Mouse (Mus musculus): ENCODE results near the gene Polrmt. TPM values are rescaled to one million over a fixed set of nuclear protein-coding genes. Genes with fewer than 3 reads are reported as not detected.
A peak's percentile ranks its signal among the peaks of the same experiment; 100 is the strongest.

Polrmt gene
- polyA plus RNA-seq, 1 experiment = 50.0 TPM

- no peaks in the 10 kb centered on the region for H3K4me1 ChIP-seq (ENCODE audit: control insufficient read depth, insufficient read depth, insufficient read length, low read length)
- no peak for TF ChIP-seq POLR2A (IDR thresholded peaks at IDR 0.05; ENCODE audit: low read depth, low read length)
- TF ChIP-seq CTCF (IDR thresholded peaks at IDR 0.05; ENCODE audit: extremely low read depth, insufficient read length, insufficient replicate concordance, low read depth, low read length) = no peak
- H3K27me3 ChIP-seq (ENCODE audit: control insufficient read depth, insufficient read depth, low read length) = no peaks in the 10 kb centered on the region
- 59% methylated on average over 13 of the region's 13 CpGs for WGBS
- H3K27ac ChIP-seq (ENCODE audit: insufficient read depth, low read depth, low read length) = no peak overlapping the region
- H3K4me3 ChIP-seq (ENCODE audit: low read depth, low read length) = no peak overlapping the region
- H3K36me3 ChIP-seq (ENCODE audit: control insufficient read depth, insufficient read depth, low read length) = peaks cover 3% of the 10 kb centered on the region; the same call in 1 of the 2 replicates
Measured at GRCm38 (mm10) chr10:79729357-79729965, 16.9 kb downstream of the Polrmt start.

DNA sequence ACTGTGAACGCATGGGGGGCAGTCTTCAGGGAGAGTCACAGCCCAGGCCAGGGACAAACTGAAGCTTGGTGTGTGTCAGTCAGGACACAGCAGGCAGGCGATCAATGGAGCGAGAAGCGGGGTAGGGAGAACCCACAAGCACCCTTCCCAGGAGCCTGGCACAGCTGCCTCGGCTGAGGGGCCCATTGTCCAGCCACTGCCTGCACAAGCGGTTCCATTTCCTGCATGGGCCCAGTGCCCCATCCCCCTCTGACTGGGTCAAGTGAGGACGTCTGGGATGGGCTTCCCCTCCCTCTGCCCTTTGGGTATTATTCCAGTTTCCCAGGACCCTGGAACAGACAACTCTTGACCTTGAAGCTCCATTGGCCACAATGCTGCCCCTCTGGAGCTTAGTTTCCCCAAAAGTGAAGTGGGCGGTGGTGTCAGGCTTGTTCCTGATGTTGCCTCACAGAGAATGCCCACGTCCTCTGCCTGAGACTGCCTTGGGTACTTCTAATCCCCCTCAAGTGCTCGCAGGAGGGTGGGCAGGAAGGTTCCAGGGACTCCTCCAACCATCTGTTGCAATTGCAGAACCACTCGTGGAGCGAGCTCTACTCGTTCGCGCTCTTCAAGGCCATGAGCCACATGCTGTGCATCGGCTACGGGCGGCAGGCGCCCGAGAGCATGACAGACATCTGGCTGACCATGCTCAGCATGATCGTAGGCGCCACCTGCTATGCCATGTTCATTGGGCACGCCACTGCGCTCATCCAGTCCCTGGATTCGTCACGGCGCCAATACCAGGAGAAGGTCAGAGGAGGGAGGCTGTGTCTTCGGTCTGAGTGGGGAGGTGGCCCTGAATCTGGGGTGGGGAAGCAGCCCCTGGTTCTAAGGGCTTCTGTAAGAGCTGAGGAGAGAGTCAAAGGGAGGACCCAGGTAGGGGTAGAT, 17.8 kb downstream of the Polrmt start:
- no peak for TF ChIP-seq CTCF (IDR thresholded peaks at IDR 0.05; ENCODE audit: extremely low read depth, insufficient read length, insufficient replicate concordance, low read depth, low read length)
- TF ChIP-seq POLR2A (IDR thresholded peaks at IDR 0.05; ENCODE audit: low read depth, low read length) = no peak
- no peaks in the 10 kb centered on the region for H3K36me3 ChIP-seq (ENCODE audit: control insufficient read depth, insufficient read depth, low read length)
- H3K4me3 ChIP-seq (ENCODE audit: low read depth, low read length) = no peak overlapping the region
- H3K27ac ChIP-seq (ENCODE audit: insufficient read depth, low read depth, low read length) = no peak overlapping the region
- no peaks in the 10 kb centered on the region for H3K27me3 ChIP-seq (ENCODE audit: control insufficient read depth, insufficient read depth, low read length)
- no peaks in the 10 kb centered on the region for H3K4me1 ChIP-seq (ENCODE audit: control insufficient read depth, insufficient read depth, insufficient read length, low read length)
- 68% methylated on average over 28 of the region's 28 CpGs for WGBS

GRCm38 (mm10) chr10:79726090-79726489, 20.3 kb downstream of the Polrmt start:
- Histone ChIP-seq H3K4me1 (ENCODE audit: control insufficient read depth, insufficient read depth, insufficient read length, low read length) (no peaks in the 10 kb centered on the region), H3K27me3 (ENCODE audit: control insufficient read depth, insufficient read depth, low read length) (no peaks in the 10 kb centered on the region), H3K27ac (ENCODE audit: insufficient read depth, low read depth, low read length) (no peak overlapping the region), H3K4me3 (ENCODE audit: low read depth, low read length) (no peak overlapping the region), H3K36me3 (ENCODE audit: control insufficient read depth, insufficient read depth, low read length) (no peaks in the 10 kb centered on the region)
- 34% methylated on average over 11 of the region's 11 CpGs for WGBS
- TF ChIP-seq CTCF (IDR thresholded peaks at IDR 0.05; ENCODE audit: extremely low read depth, insufficient read length, insufficient replicate concordance, low read depth, low read length) (peak; percentile 65), POLR2A (IDR thresholded peaks at IDR 0.05; ENCODE audit: low read depth, low read length) (no peak)

DNA sequence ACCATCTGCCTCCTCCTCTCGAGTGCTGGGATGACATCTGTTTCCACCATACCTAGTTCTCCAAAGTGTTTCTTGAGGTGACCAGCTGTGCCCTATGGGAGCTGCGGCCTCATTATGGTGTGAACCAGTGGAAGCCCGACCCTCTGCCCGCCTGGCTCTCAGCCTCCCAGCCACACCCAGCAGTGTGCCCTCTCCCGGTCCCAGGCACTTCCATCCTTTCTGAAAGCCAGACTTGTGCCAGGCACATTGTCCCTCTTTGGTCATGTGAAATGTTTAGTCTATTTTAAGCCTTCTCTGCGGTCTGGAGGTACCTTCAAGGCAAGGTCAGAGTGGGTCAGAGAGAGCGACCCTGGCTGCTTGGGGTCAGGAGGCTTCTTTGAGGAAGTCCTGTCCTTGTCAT, 22.7 kb downstream of the Polrmt start:
- H3K27ac ChIP-seq (ENCODE audit: insufficient read depth, low read depth, low read length) = no peak overlapping the region
- H3K27me3 ChIP-seq (ENCODE audit: control insufficient read depth, insufficient read depth, low read length) = no peaks in the 10 kb centered on the region
- WGBS = 70% methylated on average over 7 of the region's 7 CpGs
- H3K36me3 ChIP-seq (ENCODE audit: control insufficient read depth, insufficient read depth, low read length) = no peaks in the 10 kb centered on the region
- no peak for TF ChIP-seq POLR2A (IDR thresholded peaks at IDR 0.05; ENCODE audit: low read depth, low read length)
- TF ChIP-seq CTCF (IDR thresholded peaks at IDR 0.05; ENCODE audit: extremely low read depth, insufficient read length, insufficient replicate concordance, low read depth, low read length) = no peak
- H3K4me1 ChIP-seq (ENCODE audit: control insufficient read depth, insufficient read depth, insufficient read length, low read length) = no peaks in the 10 kb centered on the region
- no peak overlapping the region for H3K4me3 ChIP-seq (ENCODE audit: low read depth, low read length)

- WGBS = 48% methylated on average over 6 of the region's 6 CpGs
- no peak for TF ChIP-seq POLR2A (IDR thresholded peaks at IDR 0.05; ENCODE audit: low read depth, low read length)
- no peak for TF ChIP-seq CTCF (IDR thresholded peaks at IDR 0.05; ENCODE audit: extremely low read depth, insufficient read length, insufficient replicate concordance, low read depth, low read length)
- Histone ChIP-seq H3K4me1 (ENCODE audit: control insufficient read depth, insufficient read depth, insufficient read length, low read length) (no peaks in the 10 kb centered on the region), H3K4me3 (ENCODE audit: low read depth, low read length) (no peak overlapping the region), H3K36me3 (ENCODE audit: control insufficient read depth, insufficient read depth, low read length) (no peaks in the 10 kb centered on the region), H3K27me3 (ENCODE audit: control insufficient read depth, insufficient read depth, low read length) (0 out of 2 replicates have a peak, but pooled peaks cover under 1% of the 10 kb centered on the region), H3K27ac (ENCODE audit: insufficient read depth, low read depth, low read length) (no peak overlapping the region)
Measured at GRCm38 (mm10) chr10:79723047-79723446, 23.3 kb downstream of the Polrmt start.

GRCm38 (mm10) chr10:79721089-79721488, 25.3 kb downstream of the Polrmt start:
- WGBS = 50% methylated on average over 5 of the region's 5 CpGs
- Histone ChIP-seq H3K4me3 (ENCODE audit: low read depth, low read length) (no peak overlapping the region), H3K27me3 (ENCODE audit: control insufficient read depth, insufficient read depth, low read length) (peaks cover 19% of the 10 kb centered on the region; the same call in 1 of the 2 replicates), H3K36me3 (ENCODE audit: control insufficient read depth, insufficient read depth, low read length) (no peaks in the 10 kb centered on the region), H3K4me1 (ENCODE audit: control insufficient read depth, insufficient read depth, insufficient read length, low read length) (peaks cover 12% of the 10 kb centered on the region), H3K27ac (ENCODE audit: insufficient read depth, low read depth, low read length) (no peak overlapping the region)
- TF ChIP-seq POLR2A (IDR thresholded peaks at IDR 0.05; ENCODE audit: low read depth, low read length) = no peak
- no peak for TF ChIP-seq CTCF (IDR thresholded peaks at IDR 0.05; ENCODE audit: extremely low read depth, insufficient read length, insufficient replicate concordance, low read depth, low read length)

Measured in small intestine, adult 2 months (tissue).